Mouse (Mus musculus) megakaryocyte, embryonic 14.5 days (primary cell): ENCODE measurements around the gene Gng12.

Source experiments
- FLI1 ChIP-seq: IDR thresholded peaks from 2 replicates; pipeline ENCODE4 v1.6.1; 2012; ENCODE audit warnings: low read length, inconsistent platforms, mixed read lengths
- GATA1 ChIP-seq: IDR thresholded peaks from 3 replicates; pipeline ENCODE4 v1.6.1; 2012; ENCODE audit warnings: mixed read lengths, low read length, inconsistent platforms, borderline replicate concordance

DNA sequence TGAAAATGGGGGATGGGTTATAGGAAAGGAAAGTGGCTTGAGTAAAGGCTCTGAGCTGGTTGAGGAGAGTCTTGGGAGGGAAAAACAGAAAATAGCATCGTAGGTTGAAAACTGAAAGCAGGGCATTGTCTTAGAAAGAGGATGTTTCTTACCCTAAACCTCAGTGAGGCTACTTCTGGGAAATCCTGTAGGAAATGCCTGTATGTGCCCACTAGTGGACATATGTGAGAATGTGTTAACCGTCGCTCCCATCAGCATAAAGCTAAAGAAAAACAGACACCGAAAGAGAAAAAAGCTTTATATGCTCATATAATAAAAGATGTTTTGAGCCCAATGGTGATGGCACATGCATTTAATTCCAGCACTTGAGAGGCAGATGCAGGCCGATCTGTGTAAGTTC, 163.9 kb downstream of the Gng12 start:
- TF ChIP-seq GATA1 (no peak), FLI1 (no peak)
